Mouse (Mus musculus): ENCODE data around the gene Sh3bp5. TPM values are rescaled to one million over a fixed set of nuclear protein-coding genes. Genes with fewer than 3 reads are reported as not detected.

The Sh3bp5 gene
- polyA plus RNA-seq (2012; rRNA removed) = 46.0 and 69.5 TPM in 2 replicates

DNA sequence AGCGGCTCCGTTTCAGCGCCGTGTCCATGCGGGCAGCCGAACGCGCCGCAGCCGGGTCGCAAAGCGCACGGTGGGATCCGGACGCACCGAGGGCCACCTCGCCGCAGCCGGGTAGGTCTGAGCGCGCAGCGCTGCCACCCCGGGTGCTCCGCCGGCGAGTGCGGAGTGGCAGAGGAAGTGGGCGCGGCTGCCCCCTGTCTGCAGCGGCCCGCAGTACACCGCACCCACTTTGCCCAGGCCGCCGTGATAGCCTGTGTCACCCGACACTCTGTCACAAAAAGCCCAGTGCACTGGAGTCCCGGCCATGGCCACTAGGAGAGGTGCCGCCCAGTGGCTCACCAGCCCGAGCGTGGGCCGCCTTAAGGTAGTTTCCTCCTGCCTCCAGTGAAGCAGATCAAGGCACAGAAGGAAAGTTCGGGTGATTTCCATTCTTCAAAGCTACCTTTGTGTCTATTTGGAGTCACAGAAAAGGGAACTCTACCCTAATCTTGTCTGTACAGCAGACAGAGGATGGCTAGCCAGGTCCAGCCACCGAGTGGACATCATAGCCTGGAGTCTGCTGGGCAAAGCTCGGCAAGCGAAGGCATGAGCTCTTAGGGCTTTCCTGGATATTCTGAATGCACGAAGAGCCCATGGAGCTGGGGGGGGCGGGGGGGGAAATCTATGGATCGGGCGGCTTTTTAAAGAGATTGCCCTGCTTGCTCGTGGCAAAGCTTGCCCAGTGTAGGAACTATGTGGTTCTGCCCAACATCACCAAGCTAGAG, at the start of gene Sh3bp5:
Gene Sh3bp5 (minus strand): TSS at position 149 of the 764 bp plus-strand sequence.

DNA sequence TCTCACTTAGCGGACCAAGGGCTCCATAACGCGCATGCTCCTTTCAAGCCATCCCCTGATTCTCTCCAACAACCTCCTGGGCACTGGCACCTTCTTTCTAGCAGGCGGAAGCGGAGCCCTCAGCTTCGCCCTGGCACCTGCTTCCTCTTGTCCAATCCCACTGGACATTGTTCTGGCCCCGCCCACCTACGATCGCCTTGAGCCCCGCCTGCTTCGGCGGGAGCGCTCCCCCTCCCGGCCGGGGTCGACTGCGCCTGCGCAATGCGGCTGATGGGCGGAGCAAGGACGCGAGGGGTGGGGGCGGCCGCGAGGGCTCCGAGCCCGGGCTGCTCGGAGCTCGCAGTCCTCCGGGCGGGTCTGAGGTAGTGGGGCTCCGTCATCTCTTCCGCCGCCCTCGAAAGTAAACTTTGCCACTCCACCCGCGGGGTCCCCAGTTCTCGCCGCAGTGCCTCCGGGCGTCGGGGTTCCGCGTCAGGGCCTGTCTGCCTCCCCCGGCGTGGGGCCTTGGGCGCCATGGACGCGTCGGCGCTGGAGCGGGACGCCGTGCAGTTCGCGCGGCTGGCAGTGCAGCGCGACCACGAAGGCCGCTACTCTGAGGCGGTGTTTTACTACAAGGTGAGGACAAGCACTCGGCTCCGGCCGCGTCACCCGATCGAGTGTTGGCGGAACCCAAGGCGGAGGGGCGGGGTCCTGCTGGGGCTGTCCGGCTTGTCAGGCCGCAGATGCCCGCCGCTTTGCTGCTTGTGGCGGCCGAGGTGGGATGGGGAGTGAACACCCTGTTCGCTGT, 99.3 kb downstream of the Sh3bp5 start, which contains the start of gene Capn7:
Gene Capn7 (plus strand): TSS at position 270 of the 787 bp plus-strand sequence.

DNA sequence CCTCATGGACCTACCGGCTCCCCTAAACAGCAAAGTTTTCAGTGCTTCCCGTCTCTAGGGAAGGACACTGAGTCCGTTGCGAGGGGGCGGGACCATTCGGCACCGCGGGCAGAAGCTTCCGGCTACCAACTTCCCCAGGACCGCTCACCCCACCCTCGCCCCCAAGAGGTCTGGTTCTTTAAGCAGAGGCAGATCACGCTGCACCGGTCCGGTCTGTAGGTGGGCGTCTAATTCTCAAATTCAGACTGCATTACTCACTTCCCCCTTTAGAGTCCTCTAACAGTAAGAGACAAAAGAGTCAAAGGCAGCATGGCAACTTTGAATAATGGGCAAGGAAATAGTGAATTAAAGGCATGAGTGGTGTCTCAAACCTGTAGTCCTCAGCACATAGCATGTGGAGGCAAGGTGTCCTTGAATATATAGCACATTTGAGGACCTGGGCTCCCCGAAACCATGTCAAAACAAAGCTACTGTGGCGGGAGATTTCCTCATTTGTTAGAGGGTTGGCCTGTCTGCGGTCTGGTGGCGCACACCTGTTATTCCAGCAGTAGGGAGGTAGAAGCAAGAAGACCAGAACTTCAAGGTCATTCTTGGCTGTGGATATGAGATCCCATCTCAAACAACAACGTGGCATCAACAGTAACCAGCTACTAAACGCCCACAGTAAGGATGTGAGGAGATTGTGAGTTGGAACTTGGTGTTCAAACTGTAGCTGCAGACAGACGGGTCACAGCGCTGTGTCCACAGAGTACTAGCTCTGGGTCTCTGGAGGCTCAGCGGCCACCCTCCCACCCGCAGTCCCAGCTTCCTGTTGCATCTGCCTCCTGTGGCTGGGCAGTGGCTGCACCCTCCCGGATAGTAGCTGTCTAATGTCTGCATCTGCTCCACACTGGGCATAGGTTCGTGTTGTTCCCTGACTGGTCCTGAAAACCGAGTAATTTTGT, 111.8 kb downstream of the Sh3bp5 start, which contains the start of gene Dnah1:
Gene Dnah1 (minus strand): TSS at position 48 of the 944 bp plus-strand sequence.

Other genes starting within 250 kb of the Sh3bp5 start
- 123 and 136 TPM in 2 replicates for gene Tnnc1, start 227.8 kb downstream of the Sh3bp5 start, polyA plus RNA-seq (2012; rRNA removed)
- gene Nisch, start 219.1 kb downstream of the Sh3bp5 start, polyA plus RNA-seq (2012; rRNA removed) = 453 and 485 TPM in 2 replicates
- 2.8 TPM in 2 replicates for gene Sema3g, start 218.2 kb downstream of the Sh3bp5 start, polyA plus RNA-seq (2012; rRNA removed)
- 6.4 and 9.1 TPM in 2 replicates for gene Phf7, start 184.8 kb downstream of the Sh3bp5 start, polyA plus RNA-seq (2012; rRNA removed)
- 111 and 112 TPM in 2 replicates for gene Bap1, start 184.6 kb downstream of the Sh3bp5 start, polyA plus RNA-seq (2012; rRNA removed)
- 5.2 and 7.9 TPM in 2 replicates for gene Dnah1, start 112.2 kb downstream of the Sh3bp5 start, polyA plus RNA-seq (2012; rRNA removed)
- gene Capn7, start 99.4 kb downstream of the Sh3bp5 start, polyA plus RNA-seq (2012; rRNA removed) = 26.4 and 42.8 TPM in 2 replicates
- 23.4 and 31.9 TPM in 2 replicates for gene Eaf1, start 58.3 kb upstream of the Sh3bp5 start, polyA plus RNA-seq (2012; rRNA removed)
- gene Mettl6, start 59.0 kb upstream of the Sh3bp5 start, polyA plus RNA-seq (2012; rRNA removed) = 36.3 and 42.3 TPM in 2 replicates
- 0.08 and 0.57 TPM in 2 replicates for gene Colq, start 155.3 kb upstream of the Sh3bp5 start, polyA plus RNA-seq (2012; rRNA removed)
- 0.28 TPM in 1 of 2 replicates, not detected in the other for gene Gm49387, start 204.8 kb upstream of the Sh3bp5 start, polyA plus RNA-seq (2012; rRNA removed)
- 19.7 and 23.4 TPM in 2 replicates for gene Btd, start 204.9 kb upstream of the Sh3bp5 start, polyA plus RNA-seq (2012; rRNA removed)
- gene Hacl1, start 205.2 kb upstream of the Sh3bp5 start, polyA plus RNA-seq (2012; rRNA removed) = 8.0 and 15.7 TPM in 2 replicates